Mouse (Mus musculus) embryo, embryonic 9.5 days (tissue): ENCODE measurements around the gene Gm10181.
A peak's percentile ranks its signal among the peaks of the same experiment; 100 is the strongest.
"Not testable (repeated sequence)": the region's sequence is repeated elsewhere in the genome, so short reads cannot be mapped to it uniquely, and the experiment has no call there.

Experiments used
- DNase-seq: peaks from one replicate; pipeline ENCODE4 v3.0.0-alpha.2; 2017; ENCODE audit errors: extremely low spot score

The Gm10181 gene

DNA sequence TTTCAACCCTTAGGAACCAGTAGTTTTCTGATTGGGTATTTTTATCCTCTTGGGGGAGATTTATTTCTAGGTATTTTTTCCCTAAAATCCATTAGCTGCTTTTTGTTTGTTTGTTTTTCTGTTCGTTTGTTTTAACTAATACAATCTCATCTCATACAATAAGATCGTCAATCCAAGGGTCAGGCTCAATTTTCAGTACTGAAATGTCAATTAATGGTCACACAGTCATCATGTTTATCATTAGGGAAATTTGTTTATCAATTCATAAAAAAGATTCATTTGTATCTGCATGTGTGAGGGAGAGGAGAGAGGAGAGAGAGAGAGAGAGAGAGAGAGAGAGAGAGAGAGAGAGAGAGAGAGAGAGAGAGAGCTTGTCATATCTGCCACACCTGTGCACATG, at the start of gene Gm10181:
Gm10181 (plus strand) TSS at position 301 of the 400 bp plus-strand sequence.
- no peak for DNase-seq

GRCm38 (mm10) chr9:25041665-25042064, 47.6 kb upstream of the Gm10181 start:
- DNase-seq, result peak; percentile 51

- DNase-seq, result no peak
Observed at GRCm38 (mm10) chr9:25042162-25043111, 46.8 kb upstream of the Gm10181 start.

DNA sequence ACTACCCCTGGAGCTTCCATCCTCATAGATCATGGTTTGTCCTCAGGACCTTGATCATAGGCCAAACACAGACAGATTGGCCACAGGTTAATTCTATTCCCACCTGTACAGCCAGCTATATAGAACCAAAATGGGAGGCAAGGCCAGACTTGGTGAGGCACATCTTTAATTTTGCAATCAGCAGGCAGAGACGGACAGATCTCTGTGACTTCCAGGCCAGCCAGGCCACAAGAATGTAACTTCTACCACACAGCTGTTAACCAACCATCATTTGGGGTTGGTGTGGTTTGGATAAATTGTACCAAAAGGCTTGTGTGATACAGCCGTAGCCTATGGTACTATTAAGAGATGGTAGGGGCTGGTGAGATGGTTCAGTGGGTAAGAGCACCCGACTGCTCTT, 44.9 kb upstream of the Gm10181 start:
- no peak for DNase-seq

- no peak for DNase-seq
Observed at GRCm38 (mm10) chr9:25048289-25048688, 40.9 kb upstream of the Gm10181 start.

DNA sequence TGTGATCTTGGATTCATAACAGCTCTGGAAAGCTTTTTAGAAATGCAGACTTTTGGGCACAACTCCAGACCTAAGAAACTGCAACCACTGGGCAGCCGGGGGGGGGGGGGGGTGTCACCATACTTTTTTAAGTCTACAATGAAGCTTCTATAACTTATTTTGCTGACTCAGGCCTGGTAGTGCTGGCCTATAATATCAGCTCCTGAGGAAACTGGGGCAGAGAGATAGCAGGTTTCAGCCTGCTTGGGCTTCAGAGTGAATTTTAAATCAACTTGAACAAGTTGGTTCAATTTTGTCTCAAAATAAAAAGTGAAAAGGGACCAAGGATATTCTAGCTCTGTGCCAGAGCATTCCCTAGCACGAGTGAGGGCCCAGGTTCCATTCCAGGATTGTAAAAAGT, 40.3 kb upstream of the Gm10181 start:
- DNase-seq, result no peak

GRCm38 (mm10) chr9:25051901-25052300, 37.3 kb upstream of the Gm10181 start:
- no peak for DNase-seq

DNA sequence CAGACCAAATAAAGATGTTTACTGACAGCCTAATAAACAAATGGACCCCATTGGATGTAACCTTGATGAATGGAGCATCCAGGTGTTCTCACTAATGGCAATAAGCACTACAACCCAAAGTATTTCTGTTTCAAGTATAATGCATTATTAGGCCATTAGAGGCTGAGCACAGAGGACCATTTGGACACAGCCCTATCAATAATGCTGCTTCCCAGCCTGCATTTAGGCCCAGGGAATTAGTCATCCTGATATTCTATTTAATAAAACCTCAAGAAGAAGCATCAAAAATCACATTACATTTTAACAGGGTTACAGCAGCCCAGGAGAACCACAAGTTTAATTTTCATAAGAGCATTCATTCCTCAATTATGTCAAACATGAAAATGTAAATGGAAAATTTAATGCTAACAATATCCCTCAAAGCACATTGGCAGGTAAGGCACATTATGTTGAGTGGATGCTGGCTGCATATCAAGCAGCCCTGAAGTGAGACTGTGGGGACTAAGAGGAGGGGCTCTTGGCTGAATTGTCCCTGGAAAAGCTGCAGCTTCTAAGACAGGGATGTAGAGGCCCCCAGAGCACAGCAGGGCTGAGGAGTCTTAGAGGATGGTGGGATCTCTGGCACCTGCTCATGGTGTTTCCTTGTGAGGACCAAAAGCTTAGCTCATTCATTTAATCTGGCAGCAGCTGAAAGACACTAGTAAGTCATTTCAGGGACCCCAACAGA, 33.4 kb upstream of the Gm10181 start:
- DNase-seq, result no peak

GRCm38 (mm10) chr9:25058726-25059125, 30.5 kb upstream of the Gm10181 start:
- DNase-seq, result no peak

DNA sequence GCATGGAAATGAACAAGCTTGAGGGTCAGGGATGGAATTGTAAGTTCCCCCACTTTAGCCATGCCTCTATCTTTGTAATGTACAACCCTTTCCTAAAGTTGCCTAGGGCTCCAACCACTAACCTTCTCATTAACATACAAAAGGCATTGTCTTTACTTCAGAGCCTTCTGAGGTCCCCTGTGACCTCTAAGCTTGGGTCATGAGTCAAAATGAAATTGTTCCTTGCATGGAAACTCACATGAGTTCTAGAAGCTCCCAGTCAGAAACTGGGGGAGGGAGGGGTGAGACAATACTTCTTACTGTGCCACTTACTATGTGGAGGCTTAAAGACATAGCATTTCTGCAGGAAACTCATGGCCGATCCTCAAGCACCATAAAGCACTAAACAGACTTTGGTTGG, 16.6 kb upstream of the Gm10181 start:
- DNase-seq, result no peak

- no peak for DNase-seq
Observed at GRCm38 (mm10) chr9:25075977-25076376, 13.2 kb upstream of the Gm10181 start.

DNA sequence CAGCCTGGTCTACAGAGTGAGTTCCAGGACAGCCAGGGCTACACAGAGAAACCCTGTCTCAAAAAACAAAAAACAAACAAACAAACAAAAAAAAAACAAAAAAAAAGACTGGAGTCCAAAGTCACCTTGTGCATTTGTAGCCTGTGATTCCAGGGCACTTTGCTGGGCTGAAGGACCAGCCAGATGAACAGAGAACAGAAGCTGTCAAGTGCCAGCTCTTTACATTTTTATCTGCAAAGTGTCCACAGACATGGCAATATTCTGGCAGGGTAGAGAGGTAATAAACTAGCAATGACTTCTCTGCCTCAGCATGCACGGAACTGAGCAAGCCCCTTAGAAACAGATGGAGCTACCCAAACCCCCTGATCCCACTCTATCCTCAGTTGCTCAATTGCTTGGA, 12.7 kb upstream of the Gm10181 start:
- DNase-seq, result no peak

DNA sequence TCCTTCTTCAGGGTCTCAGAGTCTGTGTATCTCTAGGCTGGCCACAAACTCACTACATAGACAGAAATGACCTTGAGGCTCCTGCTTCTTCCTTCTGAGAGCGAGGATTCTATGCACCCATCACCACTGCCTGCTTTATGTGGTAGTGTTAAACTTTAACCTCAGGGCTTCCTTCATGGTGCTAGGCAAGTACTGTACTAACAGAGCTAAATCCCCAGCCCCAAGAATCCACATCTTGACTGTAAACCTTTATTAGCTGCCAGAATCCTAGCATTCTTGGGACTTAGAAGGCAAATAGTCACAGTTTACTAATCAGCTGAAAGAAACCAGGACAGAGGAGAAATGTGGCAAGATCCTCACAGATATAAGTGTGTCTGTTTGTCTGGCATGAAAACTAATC, 1.6 kb downstream of the Gm10181 start:
- DNase-seq, result peak; percentile 8

- no peak for DNase-seq
Observed at GRCm38 (mm10) chr9:25102881-25103280, 13.7 kb downstream of the Gm10181 start.

DNA sequence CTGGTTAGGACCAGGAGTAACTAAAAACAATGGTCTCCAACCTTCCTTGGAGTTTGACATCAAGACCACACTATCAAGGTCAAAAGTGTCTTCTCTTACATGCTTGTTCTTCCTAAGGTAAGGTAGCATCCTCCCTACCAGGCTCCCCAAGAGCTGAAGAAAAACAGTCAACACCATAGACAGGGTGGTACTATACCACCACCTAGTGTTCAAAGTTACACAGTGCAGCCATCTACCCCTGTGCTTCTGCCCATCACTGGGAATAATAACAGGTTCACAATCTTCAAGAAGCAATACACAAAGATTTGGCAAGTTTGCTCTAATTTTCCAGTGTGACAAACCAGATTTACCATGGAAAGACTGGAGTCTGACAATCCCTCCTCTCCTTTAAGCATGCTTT, 15.4 kb downstream of the Gm10181 start:
- DNase-seq, result peak; percentile 39

- not testable (repeated sequence) for DNase-seq
Observed at GRCm38 (mm10) chr9:25123590-25123989, 34.4 kb downstream of the Gm10181 start.

- no peak for DNase-seq
Observed at GRCm38 (mm10) chr9:25124048-25124447, 34.8 kb downstream of the Gm10181 start.

GRCm38 (mm10) chr9:25132253-25132652, 43.0 kb downstream of the Gm10181 start:
- DNase-seq, result no peak

- no peak for DNase-seq
Observed at GRCm38 (mm10) chr9:25132920-25133319, 43.7 kb downstream of the Gm10181 start.

DNA sequence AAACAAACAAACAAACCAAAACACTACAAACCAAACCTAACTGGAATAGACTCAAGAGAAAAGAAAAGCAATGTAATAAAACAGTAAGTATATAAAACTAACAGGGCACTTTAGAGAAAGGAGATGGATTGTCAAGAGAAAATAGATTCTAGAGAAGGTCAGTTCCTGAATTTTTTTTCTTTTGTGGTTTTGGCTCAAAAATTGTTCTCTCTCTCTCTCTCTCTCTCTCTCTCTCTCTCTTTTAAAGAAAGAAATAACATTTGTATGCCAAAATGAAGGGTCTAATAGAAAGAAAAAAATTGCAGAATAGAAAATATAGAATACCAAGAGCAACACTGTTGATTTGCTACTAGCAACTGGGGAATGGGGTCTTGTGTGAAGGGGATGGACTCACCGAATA, 49.7 kb downstream of the Gm10181 start:
- DNase-seq, result no peak
